Mouse (Mus musculus): ENCODE data around the gene Tubb2b. TPM values are rescaled to one million over a fixed set of nuclear protein-coding genes. Genes with fewer than 3 reads are reported as not detected.
A peak's percentile ranks its signal among the peaks of the same experiment; 100 is the strongest.

Gene Tubb2b
- total and polyA plus RNA-seq, 2 experiments from 2014 or later = 1,072 to 5,538 TPM

DNA sequence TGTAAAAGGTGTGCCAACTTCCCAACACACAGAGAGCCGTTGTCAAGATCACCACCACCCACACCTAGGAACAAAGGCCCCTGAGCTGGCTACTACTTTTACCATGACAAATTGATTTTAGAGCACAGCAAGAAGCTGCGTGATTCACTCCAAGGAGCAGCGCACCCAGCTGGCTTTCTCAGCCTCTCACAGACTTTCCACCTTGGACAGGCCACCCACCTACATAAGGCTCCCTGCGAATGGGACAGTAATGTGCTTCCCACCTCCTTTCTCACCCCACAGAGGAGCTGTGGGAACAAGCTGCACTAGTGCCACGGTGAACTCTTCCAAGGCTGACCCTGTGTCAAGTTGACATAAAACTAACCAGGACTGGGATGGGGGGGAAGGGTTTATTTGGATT is 13.1 kb upstream of the Tubb2b start:
- Histone ChIP-seq H3K27ac (ENCODE audit: low read depth, low read length) (no peak overlapping the region), H3K9me3 (ENCODE audit: low read length) (no peaks in the 10 kb centered on the region), H3K4me2 (ENCODE audit: low read depth) (no peak overlapping the region), H3K4me3 (ENCODE audit: low read depth, low read length) (no peak overlapping the region), H3K36me3 (ENCODE audit: insufficient read depth) (no peaks in the 10 kb centered on the region), H3K4me1 (ENCODE audit: insufficient read depth) (0 out of 2 replicates have a peak, but pooled peaks cover 8% of the 10 kb centered on the region), H3K9ac (no peak overlapping the region), H3K27me3 (ENCODE audit: insufficient read depth, low read length) (no peaks in the 10 kb centered on the region)
- no peak for TF ChIP-seq CTCF (IDR thresholded peaks at IDR 0.05; ENCODE audit: low read depth)
- no peak for ATAC-seq
- DNase-seq = no peak
- WGBS = 76% methylated on average over 5 of the region's 5 CpGs

GRCm38 (mm10) chr13:34136605-34137004 is 6.3 kb upstream of the Tubb2b start:
- no peak overlapping the region for H3K4me3 ChIP-seq (ENCODE audit: low read depth, low read length)
- peak overlapping the region; percentile 67 for H3K27ac ChIP-seq (ENCODE audit: low read depth, low read length)
- TF ChIP-seq CTCF (IDR thresholded peaks at IDR 0.05; ENCODE audit: low read depth) = no peak
- WGBS = 27% methylated on average over 7 of the region's 7 CpGs
- no peak overlapping the region for H3K4me2 ChIP-seq (ENCODE audit: low read depth)
- H3K4me1 ChIP-seq (ENCODE audit: insufficient read depth) = peaks cover 27% of the 10 kb centered on the region
- no peaks in the 10 kb centered on the region for H3K36me3 ChIP-seq (ENCODE audit: insufficient read depth)
- H3K9me3 ChIP-seq (ENCODE audit: low read length) = no peaks in the 10 kb centered on the region
- no peak overlapping the region for H3K9ac ChIP-seq
- ATAC-seq (peak; percentile 64), DNase-seq (peak; percentile 87)
- H3K27me3 ChIP-seq (ENCODE audit: insufficient read depth, low read length) = no peaks in the 10 kb centered on the region

- Histone ChIP-seq H3K36me3 (ENCODE audit: insufficient read depth) (no peaks in the 10 kb centered on the region), H3K4me3 (ENCODE audit: low read depth, low read length) (peak overlapping the region; percentile 90), H3K4me2 (ENCODE audit: low read depth) (peak overlapping the region; percentile 83), H3K27me3 (ENCODE audit: insufficient read depth, low read length) (no peaks in the 10 kb centered on the region), H3K4me1 (ENCODE audit: insufficient read depth) (peaks cover 30% of the 10 kb centered on the region), H3K27ac (ENCODE audit: low read depth, low read length) (peak overlapping the region; percentile 100), H3K9me3 (ENCODE audit: low read length) (no peaks in the 10 kb centered on the region), H3K9ac (peak overlapping the region; percentile 100)
- no peak for ATAC-seq
- peak; percentile 73 for DNase-seq
- 12% methylated on average over 7 of the region's 7 CpGs for WGBS
- no peak; the same call in 1 of the 2 replicates for TF ChIP-seq CTCF (IDR thresholded peaks at IDR 0.05; ENCODE audit: low read depth)
Observed at GRCm38 (mm10) chr13:34134276-34134675, 4.0 kb upstream of the Tubb2b start.

- H3K9me3 ChIP-seq (ENCODE audit: low read length) = no peaks in the 10 kb centered on the region
- WGBS = 2% methylated on average over 15 of the region's 15 CpGs
- H3K4me2 ChIP-seq (ENCODE audit: low read depth) = peak overlapping the region; percentile 83
- H3K4me1 ChIP-seq (ENCODE audit: insufficient read depth) = peaks cover 30% of the 10 kb centered on the region
- H3K9ac ChIP-seq = peak overlapping the region; percentile 100
- no peak for TF ChIP-seq CTCF (IDR thresholded peaks at IDR 0.05; ENCODE audit: low read depth)
- H3K4me3 ChIP-seq (ENCODE audit: low read depth, low read length) = peak overlapping the region; percentile 90
- no peaks in the 10 kb centered on the region for H3K27me3 ChIP-seq (ENCODE audit: insufficient read depth, low read length)
- DNase-seq (peak; percentile 83), ATAC-seq (no peak)
- H3K27ac ChIP-seq (ENCODE audit: low read depth, low read length) = peak overlapping the region; percentile 100
- H3K36me3 ChIP-seq (ENCODE audit: insufficient read depth) = no peaks in the 10 kb centered on the region
Observed at GRCm38 (mm10) chr13:34133326-34134071, 3.2 kb upstream of the Tubb2b start.

- no peak for TF ChIP-seq CTCF (IDR thresholded peaks at IDR 0.05; ENCODE audit: low read depth)
- Histone ChIP-seq H3K27ac (ENCODE audit: low read depth, low read length) (peak overlapping the region; percentile 100), H3K9me3 (ENCODE audit: low read length) (no peaks in the 10 kb centered on the region), H3K36me3 (ENCODE audit: insufficient read depth) (no peaks in the 10 kb centered on the region), H3K4me1 (ENCODE audit: insufficient read depth) (peaks cover 30% of the 10 kb centered on the region), H3K9ac (peak overlapping the region; percentile 100), H3K4me2 (ENCODE audit: low read depth) (peak overlapping the region; percentile 83), H3K27me3 (ENCODE audit: insufficient read depth, low read length) (no peaks in the 10 kb centered on the region), H3K4me3 (ENCODE audit: low read depth, low read length) (peak overlapping the region; percentile 90)
- WGBS = 3% methylated on average over 6 of the region's 6 CpGs
- ATAC-seq (no peak), DNase-seq (peak; percentile 63)
Observed at GRCm38 (mm10) chr13:34132875-34133274, 2.6 kb upstream of the Tubb2b start.

GRCm38 (mm10) chr13:34132299-34132698 is 2.0 kb upstream of the Tubb2b start:
- Histone ChIP-seq H3K9me3 (ENCODE audit: low read length) (no peaks in the 10 kb centered on the region), H3K9ac (peak overlapping the region; percentile 100), H3K4me2 (ENCODE audit: low read depth) (peak overlapping the region; percentile 83), H3K4me1 (ENCODE audit: insufficient read depth) (peaks cover 30% of the 10 kb centered on the region), H3K4me3 (ENCODE audit: low read depth, low read length) (peak overlapping the region; percentile 90), H3K36me3 (ENCODE audit: insufficient read depth) (no peaks in the 10 kb centered on the region), H3K27me3 (ENCODE audit: insufficient read depth, low read length) (no peaks in the 10 kb centered on the region), H3K27ac (ENCODE audit: low read depth, low read length) (peak overlapping the region; percentile 100)
- DNase-seq = peak; percentile 78
- no peak for ATAC-seq
- WGBS = 1% methylated on average over 15 of the region's 15 CpGs
- no peak for TF ChIP-seq CTCF (IDR thresholded peaks at IDR 0.05; ENCODE audit: low read depth)

DNA sequence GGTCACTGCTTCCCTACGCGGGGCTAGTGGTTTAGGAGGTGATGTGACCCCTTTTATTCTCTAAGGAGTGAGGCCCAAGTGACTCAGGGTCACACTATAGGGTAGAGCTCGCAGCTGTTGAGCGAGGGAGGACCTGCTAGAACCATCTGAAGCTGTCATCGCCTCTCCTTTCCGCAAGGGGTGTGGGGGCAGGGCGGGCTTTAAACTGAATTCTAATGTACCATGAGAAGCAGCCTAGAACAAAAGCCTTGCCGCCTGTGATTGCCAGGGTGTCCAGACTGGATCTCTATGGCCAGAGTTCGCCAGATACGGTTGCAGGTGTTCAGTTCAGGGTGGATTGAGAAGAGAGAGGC is 1.4 kb upstream of the Tubb2b start:
- Histone ChIP-seq H3K4me1 (ENCODE audit: insufficient read depth) (peaks cover 25% of the 10 kb centered on the region), H3K9me3 (ENCODE audit: low read length) (no peaks in the 10 kb centered on the region), H3K27ac (ENCODE audit: low read depth, low read length) (peak overlapping the region; percentile 100), H3K36me3 (ENCODE audit: insufficient read depth) (no peaks in the 10 kb centered on the region), H3K27me3 (ENCODE audit: insufficient read depth, low read length) (no peaks in the 10 kb centered on the region), H3K4me3 (ENCODE audit: low read depth, low read length) (peak overlapping the region; percentile 90), H3K9ac (peak overlapping the region; percentile 100), H3K4me2 (ENCODE audit: low read depth) (peak overlapping the region; percentile 83)
- peak; percentile 58 for TF ChIP-seq CTCF (IDR thresholded peaks at IDR 0.05; ENCODE audit: low read depth)
- under 1% methylated on average over 10 of the region's 10 CpGs for WGBS
- ATAC-seq (peak; percentile 37), DNase-seq (peak; percentile 91)
